Mouse (Mus musculus) brain, adult 2 months (tissue): Measurements from ENCODE around the gene Sephs1.

Experiments
- DNase-seq: peaks from one replicate; pipeline ENCODE4 v3.0.0; 2011; ENCODE audit warnings: low read depth, low spot score

Sephs1 gene

GRCm38 (mm10) chr2:4881350-4882248 is at the start of gene Sephs1:
Sephs1 (plus strand) TSS chr2:4881564.
- peak; percentile 95 for DNase-seq

DNA sequence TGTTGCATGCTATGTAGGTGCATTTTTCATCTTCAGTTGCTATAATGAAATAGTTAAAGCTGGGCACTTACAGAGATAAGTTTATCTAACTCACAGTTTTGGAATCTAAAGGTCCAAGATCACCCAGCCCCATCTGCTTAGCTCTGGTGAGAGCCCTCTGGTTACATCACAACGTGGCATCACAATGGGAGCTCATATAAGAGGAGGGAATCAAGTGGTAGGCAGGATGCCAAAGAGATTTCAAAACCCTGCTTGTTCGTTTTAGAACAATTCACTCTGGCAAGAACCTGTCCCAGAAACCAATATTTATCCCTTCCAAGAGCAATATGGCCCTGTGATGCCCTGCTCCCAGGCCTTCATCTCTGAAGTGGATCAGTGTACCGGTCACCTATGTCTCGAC is 49.2 kb upstream of the Sephs1 start:
- no peak for DNase-seq

GRCm38 (mm10) chr2:4849449-4849848 is 31.9 kb upstream of the Sephs1 start:
- no peak for DNase-seq

GRCm38 (mm10) chr2:4857186-4857585 is 24.2 kb upstream of the Sephs1 start:
- peak; percentile 42 for DNase-seq

GRCm38 (mm10) chr2:4858161-4858560 is 23.2 kb upstream of the Sephs1 start:
- DNase-seq = no peak

- DNase-seq = peak; percentile 77
These were observed 17.2 kb upstream of the Sephs1 start for GRCm38 (mm10) chr2:4864008-4864816.

GRCm38 (mm10) chr2:4864817-4865296 is 16.5 kb upstream of the Sephs1 start:
- no peak for DNase-seq

- no peak for DNase-seq
These were observed 13.2 kb upstream of the Sephs1 start for GRCm38 (mm10) chr2:4868028-4868725.

DNA sequence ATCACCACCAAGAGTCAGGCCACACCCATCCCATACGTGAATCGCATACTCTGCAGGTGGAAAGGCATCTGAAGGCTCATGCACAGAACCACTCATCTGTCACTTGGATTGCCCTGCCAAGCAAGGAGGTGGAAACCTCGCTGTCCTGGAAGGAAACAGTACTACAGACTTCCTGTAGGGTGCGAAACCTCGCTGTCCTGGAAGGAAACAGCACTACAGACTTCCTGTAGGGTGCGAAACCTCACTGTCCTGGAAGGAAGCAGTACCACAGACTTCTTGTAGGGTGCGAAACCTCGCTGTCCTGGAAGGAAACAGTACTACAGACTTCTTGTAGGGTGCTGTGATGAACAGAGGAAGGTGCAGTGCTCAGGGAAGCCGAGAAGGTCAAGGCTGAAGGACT is 8.6 kb upstream of the Sephs1 start:
- no peak for DNase-seq

DNA sequence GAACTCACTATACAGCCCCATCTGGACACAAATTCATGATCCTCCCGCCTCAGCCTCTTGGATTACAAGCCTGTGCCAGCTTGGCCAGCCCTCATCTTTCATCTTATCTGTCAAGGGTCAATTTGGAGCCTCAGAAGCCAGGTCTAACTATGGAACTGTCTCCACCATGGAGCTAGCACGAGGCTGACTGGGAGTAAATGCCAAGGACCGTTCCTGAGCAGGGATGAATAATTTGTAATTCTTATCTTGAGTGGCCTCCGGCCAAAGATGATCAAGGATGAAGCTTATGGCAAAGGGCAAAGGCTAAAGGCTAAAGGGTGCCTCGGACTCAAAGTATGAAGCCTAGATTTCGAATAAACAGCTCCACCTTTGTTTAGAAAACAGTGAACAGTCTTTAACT is 8.0 kb upstream of the Sephs1 start:
- DNase-seq = no peak

- no peak for DNase-seq
These were observed 6.3 kb upstream of the Sephs1 start for GRCm38 (mm10) chr2:4875090-4875489.

GRCm38 (mm10) chr2:4876131-4876530 is 5.2 kb upstream of the Sephs1 start:
- no peak for DNase-seq

- peak; percentile 55 for DNase-seq
These were observed 521 bp upstream of the Sephs1 start for GRCm38 (mm10) chr2:4880737-4881349.

GRCm38 (mm10) chr2:4882249-4882791 is 956 bp downstream of the Sephs1 start:
- DNase-seq = peak; percentile 50

- no peak for DNase-seq
These were observed 1.8 kb downstream of the Sephs1 start for GRCm38 (mm10) chr2:4883009-4883704.

GRCm38 (mm10) chr2:4886896-4887295 is 5.5 kb downstream of the Sephs1 start:
- no peak for DNase-seq

DNA sequence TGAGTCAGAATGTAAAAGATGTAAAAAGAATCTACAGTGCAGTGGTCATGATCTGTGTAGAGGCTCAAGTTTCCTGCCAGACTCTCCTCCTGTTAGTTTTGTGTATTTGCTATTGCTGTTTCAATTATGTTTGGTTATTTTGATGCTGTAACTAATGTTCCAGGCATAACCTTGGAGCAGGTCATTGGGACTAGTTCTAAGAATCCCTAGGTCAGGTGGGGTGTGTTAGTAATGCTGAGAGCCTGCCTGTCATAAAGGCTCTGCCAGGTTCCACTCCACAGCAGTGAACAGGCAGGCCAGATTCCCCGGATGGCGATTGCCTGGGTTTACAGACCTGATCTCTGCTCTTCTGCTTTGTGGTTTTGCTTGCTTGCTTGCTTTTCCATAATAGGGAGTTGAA is 14.2 kb downstream of the Sephs1 start:
- DNase-seq = no peak

DNA sequence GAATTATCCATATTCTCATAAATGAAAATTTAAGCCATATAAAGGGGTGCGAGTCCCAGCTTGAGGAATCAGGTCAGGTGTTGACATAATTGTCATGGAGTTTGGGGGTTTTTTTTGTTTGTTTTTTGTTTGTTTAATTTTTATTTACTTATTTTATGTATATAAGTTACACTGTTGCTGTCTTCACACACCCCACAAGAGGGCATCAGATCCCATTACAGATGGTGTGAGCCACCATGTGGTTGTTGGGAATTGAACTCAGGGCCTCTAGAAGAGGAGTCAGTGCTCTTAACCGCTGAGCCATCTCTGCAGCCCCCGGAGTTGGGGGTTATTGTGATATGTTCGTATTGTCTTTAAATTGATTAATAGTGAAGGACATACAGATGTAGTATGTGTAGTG is 15.6 kb downstream of the Sephs1 start:
- no peak for DNase-seq

DNA sequence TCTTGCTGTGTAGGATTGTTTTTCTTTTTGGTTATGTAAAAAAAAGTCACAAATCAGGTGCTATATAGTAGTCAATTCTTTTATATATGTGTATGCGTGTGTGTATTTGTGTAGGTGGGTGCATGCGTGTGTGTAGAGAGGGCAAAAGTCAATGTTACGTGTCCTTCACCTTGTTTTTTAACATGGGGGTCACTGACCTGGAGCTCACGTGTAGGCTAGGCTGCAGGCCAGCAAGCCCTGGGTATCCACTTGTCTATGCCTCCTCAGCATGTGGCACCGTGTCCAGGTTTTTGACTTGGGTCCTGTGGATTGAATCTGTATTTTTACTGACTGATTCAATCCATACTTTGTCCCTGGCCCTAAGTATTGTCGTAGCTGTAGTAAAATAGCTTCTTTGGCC is 19.3 kb downstream of the Sephs1 start:
- DNase-seq = no peak

DNA sequence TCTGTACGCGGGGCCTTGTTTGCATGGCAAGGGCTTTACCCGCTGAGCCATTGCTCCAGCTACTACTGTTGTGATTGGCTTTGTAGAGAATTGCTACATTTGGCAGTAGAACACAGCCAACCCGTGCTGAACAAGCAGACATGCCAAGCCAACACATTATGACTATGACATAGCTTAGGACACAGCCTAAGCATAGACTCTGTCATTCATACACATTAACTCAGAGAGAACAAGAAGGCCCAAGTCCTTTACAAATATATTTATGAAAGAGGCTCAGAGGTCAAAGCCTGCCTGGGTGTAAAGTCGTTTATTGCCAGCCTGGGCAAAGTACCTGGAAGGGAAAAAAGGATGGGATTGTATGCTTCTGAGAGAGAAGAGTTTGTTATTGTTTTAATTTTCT is 21.0 kb downstream of the Sephs1 start:
- DNase-seq = no peak

- no peak for DNase-seq
These were observed 25.8 kb downstream of the Sephs1 start for GRCm38 (mm10) chr2:4907120-4907519.
